13 mouse cellular contexts compared by ENCODE assay signal in genomic region chr9:99183043-99183670, GRCm38 (mm10). TPM values are rescaled to one million over a fixed set of nuclear protein-coding genes. Genes with fewer than 3 reads are reported as not detected.
DNase-seq lines count a peak whose midpoint lies in the region; ATAC-seq and TF ChIP-seq lines count a peak whose summit lies in the region.
"Had no signal": no experiment of that assay in that cellular context is flagged by ENCODE, and none has a peak within 500 bp of the region (broad histone marks: within the 10 kb centered on the region; RNA-seq: fewer than 3 reads in every experiment).

No protein-coding gene starts in this region.

- TF ChIP-seq EP300 in liver, postnatal 0 days (IDR thresholded peaks at IDR 0.05; ENCODE audit: low read depth): no peak

- 40% methylated on average over 8 of the region's 8 CpGs for WGBS in liver, postnatal 0 days (ENCODE audit: insufficient replicate concordance)

- no peak overlapping the region for H3K4me3 ChIP-seq in liver, postnatal 0 days (ENCODE audit: low read depth, low read length)
- H3K4me3 ChIP-seq: forebrain, embryonic 15.5 days; heart, embryonic 13.5 days had no signal

- no peak for TF ChIP-seq CTCF in liver, postnatal 0 days (IDR thresholded peaks at IDR 0.05; ENCODE audit: low read depth)

- H3K27ac ChIP-seq in liver, postnatal 0 days (ENCODE audit: low read depth): peak overlapping the region; percentile 74
- H3K27ac ChIP-seq: forebrain, embryonic 15.5 days; heart, embryonic 13.5 days had no signal

- peak; percentile 24 to 46 for DNase-seq in spleen, postnatal 36 days (ENCODE audit: low spot score in 2 of 2)
- DNase-seq in spleen, postnatal 10 days (ENCODE audit: low spot score in 2 of 2): no peak
- DNase-seq in liver, postnatal 0 days: peak; percentile 19
- no peak for DNase-seq in cerebellum, postnatal 25 days
- DNase-seq in adrenal gland, adult 18-20 months (ENCODE audit: low spot score in 2 of 2): no peak
- no peak for DNase-seq in neural tube, embryonic 10.5 days (ENCODE audit: extremely low spot score, low spot score)
- DNase-seq: kidney, adult 8-10 months; thymus, postnatal 25 days had no signal

- H3K9me3 ChIP-seq in liver, postnatal 0 days (ENCODE audit: low read length): no peaks in the 10 kb centered on the region
- H3K9me3 ChIP-seq: forebrain, embryonic 15.5 days; heart, embryonic 13.5 days had no signal

- 0 out of 2 replicates have a peak, but pooled peaks have one; percentile 26 for ATAC-seq in erythroid progenitor cell, adult 5-6 weeks (replicated peaks; ENCODE audit: low FRiP score, poor library complexity, severe bottlenecking)
- peak; percentile 48 for ATAC-seq in liver, postnatal 0 days
- ATAC-seq: forebrain, embryonic 15.5 days had no signal

- peak overlapping the region; percentile 38; the same call in 1 of the 2 replicates for H3K4me2 ChIP-seq in liver, postnatal 0 days (ENCODE audit: low read depth, low read length)
- H3K4me2 ChIP-seq: forebrain, embryonic 15.5 days; heart, embryonic 13.5 days; midbrain, embryonic 11.5 days had no signal

- H3K4me1 ChIP-seq in liver, postnatal 0 days (ENCODE audit: insufficient read depth): peaks cover 3% of the 10 kb centered on the region; the same call in 1 of the 2 replicates

- H3K36me3 ChIP-seq in liver, postnatal 0 days (replicated peaks; ENCODE audit: insufficient read depth, low read length): no peaks in the 10 kb centered on the region
- H3K36me3 ChIP-seq: forebrain, embryonic 15.5 days; heart, embryonic 13.5 days had no signal

- no peaks in the 10 kb centered on the region for H3K27me3 ChIP-seq in liver, postnatal 0 days (ENCODE audit: insufficient read depth, low read length)
- H3K27me3 ChIP-seq: forebrain, embryonic 15.5 days; heart, embryonic 13.5 days had no signal

- no peak overlapping the region for H3K9ac ChIP-seq in liver, postnatal 0 days (replicated peaks)
- H3K9ac ChIP-seq: forebrain, embryonic 15.5 days; heart, embryonic 13.5 days had no signal

RNA-seq across cellular contexts. Expression of gene Pik3cb, which starts 42.7 kb away (rescaled TPM):
- 15.5 and 21.3 TPM in 2 replicates for total RNA-seq in erythroid progenitor cell, adult 5-6 weeks (2015; ENCODE audit: low replicate concordance)
- total RNA-seq in erythroid progenitor cell, adult 5-6 weeks (2017; ENCODE audit: low replicate concordance): 8.6 and 14.9 TPM in 2 replicates
- 2.0 and 2.3 TPM in 2 replicates for polyA plus RNA-seq in liver, postnatal 0 days (2015; fragmentation: Nextera tagmentation; extraction: Ambion mirVana)
- 10 to 100 TPM; 15.9 to 24.3 TPM for total RNA-seq in adrenal gland, adult 18-20 months (2021)

RNA-seq across cellular contexts. Expression of gene Faiml, which starts 53.9 kb away (rescaled TPM):
- not detected in 2 replicates for total RNA-seq in erythroid progenitor cell, adult 5-6 weeks (2015; ENCODE audit: low replicate concordance)
- total RNA-seq in erythroid progenitor cell, adult 5-6 weeks (2017; ENCODE audit: low replicate concordance): not detected in 2 replicates
- not detected in 2 replicates for polyA plus RNA-seq in liver, postnatal 0 days (2015; fragmentation: Nextera tagmentation; extraction: Ambion mirVana)
- not detected for total RNA-seq in adrenal gland, adult 18-20 months (2021)
- total RNA-seq: left cerebral cortex, postnatal 25 days had no signal
- polyA plus RNA-seq: forebrain, embryonic 15.5 days; heart, embryonic 13.5 days; midbrain, embryonic 11.5 days had no signal

Comparison
In these comparisons a context has a peak if more than half of its experiments do, and no peak if none do; other contexts are left out.
1. DNase-seq: peak in spleen, postnatal 36 days (2 of 2) and liver, postnatal 0 days (single experiment); none in spleen, postnatal 10 days (0 of 2), cerebellum, postnatal 25 days (0 of 2), adrenal gland, adult 18-20 months (0 of 2) and neural tube, embryonic 10.5 days (single experiment).